Mouse (Mus musculus): ENCODE data around the gene 1700025G04Rik.

- TF ChIP-seq CTCF (conservative IDR thresholded peaks at IDR 0.05; ENCODE audit: low read length), result no peak
- TF ChIP-seq POU5F1 (IDR thresholded peaks at IDR 0.05; ENCODE audit: borderline replicate concordance, low read length), result no peak
These were observed 231.5 kb downstream of the 1700025G04Rik start for GRCm38 (mm10) chr1:151858474-151858873.
